Mouse (Mus musculus) layer of hippocampus, postnatal 36 days (tissue): ENCODE results near the gene Vsnl1. TPM values are rescaled to one million over a fixed set of nuclear protein-coding genes. Genes with fewer than 3 reads are reported as not detected.

Experiments
- DNase-seq, 2 experiments: peaks; one replicate each; pipeline ENCODE4 v3.0.0; 2022
- microRNA-seq, 2 experiments: library from miRNA; unstranded; fragments of <30 nt; microRNA quantifications; one replicate each; pipeline ENCODE4 v1.2.0; 2021
- total RNA-seq, 2 experiments: library from RNA; stranded (reverse); gene quantifications; 2 replicates each; pipeline ENCODE4 v1.2.3; 2021

Gene Vsnl1
- total RNA-seq, 2 experiments from 2014 or later, result 382 to 418 TPM

GRCm38 (mm10) chr12:11276632-11277031 is 159.8 kb downstream of the Vsnl1 start:
- DNase-seq, result no peak

Small RNAs within 50 kb of the gene (microRNA-seq; reads per million reads assigned to microRNA genes)
- gene Mir7675, result 0 reads per million in 2 experiments

Other genes starting within 250 kb of the Vsnl1 start
- gene Msgn1, start 227.6 kb downstream of the Vsnl1 start, total RNA-seq, result not detected
- gene Gen1, start 170.8 kb downstream of the Vsnl1 start, total RNA-seq, result 1 to 10 TPM; 2.7 to 2.9 TPM
- gene Smc6, start 170.7 kb downstream of the Vsnl1 start, total RNA-seq, result 10 to 100 TPM; 34.6 to 35.3 TPM
- gene Rad51ap2, start 19.5 kb upstream of the Vsnl1 start, total RNA-seq, result under 1 TPM; 0.47 to 0.53 TPM